Mouse (Mus musculus): ENCODE measurements around the gene Spo11.

The Spo11 gene

GRCm38 (mm10) chr2:172959006-172959768 lies 18.3 kb upstream of the Spo11 start:
- peak; percentile 69 for DNase-seq

- DNase-seq = no peak
These were observed 17.1 kb upstream of the Spo11 start for GRCm38 (mm10) chr2:172960350-172960749.

- no peak for DNase-seq
These were observed 16.3 kb upstream of the Spo11 start for GRCm38 (mm10) chr2:172961211-172961610.

GRCm38 (mm10) chr2:172965249-172965648 lies 12.3 kb upstream of the Spo11 start:
- DNase-seq = no peak

GRCm38 (mm10) chr2:172966480-172966879 lies 11.0 kb upstream of the Spo11 start:
- DNase-seq = no peak

GRCm38 (mm10) chr2:172971865-172972264 lies 5.6 kb upstream of the Spo11 start:
- DNase-seq = no peak

GRCm38 (mm10) chr2:172973806-172974565 lies 3.5 kb upstream of the Spo11 start:
- no peak for DNase-seq

GRCm38 (mm10) chr2:172974701-172975100 lies 2.8 kb upstream of the Spo11 start:
- no peak for DNase-seq

GRCm38 (mm10) chr2:172975159-172975558 lies 2.3 kb upstream of the Spo11 start:
- peak; percentile 93 for DNase-seq

GRCm38 (mm10) chr2:172976661-172977238 lies 750 bp upstream of the Spo11 start:
- DNase-seq = no peak

GRCm38 (mm10) chr2:172978131-172978633 lies 682 bp downstream of the Spo11 start:
- DNase-seq = no peak

- DNase-seq = no peak
These were observed 2.3 kb downstream of the Spo11 start for GRCm38 (mm10) chr2:172979666-172980345.

GRCm38 (mm10) chr2:172982776-172983561 lies 5.5 kb downstream of the Spo11 start:
- no peak for DNase-seq

GRCm38 (mm10) chr2:172990161-172990560 lies 12.7 kb downstream of the Spo11 start:
- DNase-seq = no peak

- DNase-seq = peak; percentile 92
These were observed 18.7 kb downstream of the Spo11 start for GRCm38 (mm10) chr2:172996207-172996606.

- no peak for DNase-seq
These were observed 20.2 kb downstream of the Spo11 start for GRCm38 (mm10) chr2:172997748-172998147.

GRCm38 (mm10) chr2:172998478-172998877 lies 21.0 kb downstream of the Spo11 start:
- DNase-seq = no peak

GRCm38 (mm10) chr2:172999630-173000284 lies 22.3 kb downstream of the Spo11 start, which contains the start of gene Rae1:
Gene Rae1, plus strand, starts transcription at chr2:173000117.
- DNase-seq = peak; percentile 100

- DNase-seq = no peak
These were observed 22.8 kb downstream of the Spo11 start for GRCm38 (mm10) chr2:173000285-173000652.

GRCm38 (mm10) chr2:173000921-173001320 lies 23.4 kb downstream of the Spo11 start:
- DNase-seq = no peak

GRCm38 (mm10) chr2:173003737-173004136 lies 26.2 kb downstream of the Spo11 start:
- DNase-seq = peak; percentile 75
